Mouse (Mus musculus): ENCODE measurements around the gene Cped1.

GRCm38 (mm10) chr6:22101939-22102338 lies 116.2 kb downstream of the Cped1 start:
- TF ChIP-seq EP300 (IDR thresholded peaks at IDR 0.05; ENCODE audit: low read depth): no peak
- TF ChIP-seq CTCF (IDR thresholded peaks at IDR 0.05; ENCODE audit: low read depth): no peak
